Mouse (Mus musculus) embryonic fibroblast, embryonic 13.5 days (primary cell): ENCODE measurements around the gene Txndc16.

Source experiments
- CTCF ChIP-seq: IDR thresholded peaks from 2 replicates; pipeline ENCODE4 v1.5.1; 2011; ENCODE audit warnings: mild to moderate bottlenecking, control low read depth, low read length, moderate library complexity, borderline replicate concordance; ENCODE audit not compliant: insufficient read depth
- POLR2A ChIP-seq: IDR thresholded peaks from 2 replicates; pipeline ENCODE4 v1.6.1; 2011; ENCODE audit warnings: low read depth, mild to moderate bottlenecking, control low read depth, low read length, moderate library complexity

DNA sequence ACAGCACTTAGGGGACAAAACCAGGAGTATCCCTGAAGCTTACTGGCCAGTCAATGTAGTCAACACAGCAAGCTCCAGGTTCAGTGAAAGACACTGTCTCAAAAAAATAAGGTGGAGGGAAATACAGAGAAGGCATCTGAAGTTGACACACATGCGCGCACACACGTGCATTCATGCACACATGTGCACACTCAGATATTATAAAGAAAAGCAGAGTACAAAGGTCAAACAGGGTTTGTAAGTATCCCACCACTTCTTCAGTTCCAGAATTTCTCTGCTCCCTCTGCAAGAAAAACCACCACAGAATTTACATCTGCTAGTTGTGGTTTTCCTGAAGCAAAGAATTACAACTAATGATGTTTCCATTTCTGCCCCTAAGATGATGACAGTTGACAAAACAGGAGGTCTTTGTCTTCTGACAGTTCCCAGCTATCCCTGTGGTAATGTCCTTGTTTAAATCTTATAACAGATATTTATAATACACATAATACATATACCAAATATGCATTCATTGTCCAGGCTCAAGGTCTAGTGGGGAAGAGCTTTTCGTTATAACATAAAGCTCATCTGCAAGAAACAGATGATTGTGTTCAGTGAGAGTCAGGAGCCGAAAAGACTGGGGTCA lies 135.4 kb downstream of the Txndc16 start:
- TF ChIP-seq POLR2A, result no peak
- TF ChIP-seq CTCF, result no peak
